Mouse (Mus musculus) layer of hippocampus, adult 8-10 months (tissue): ENCODE data around the gene Dcaf8. TPM values are rescaled to one million over a fixed set of nuclear protein-coding genes. Genes with fewer than 3 reads are reported as not detected.
"Not testable (repeated sequence)": the region's sequence is repeated elsewhere in the genome, so short reads cannot be mapped to it uniquely, and the experiment has no call there.

Experiments used
- DNase-seq, 2 experiments: peaks; one replicate each; pipeline ENCODE4 v3.0.0; 2022; ENCODE audit warnings: low spot score in 2 of 2
- total RNA-seq, 4 experiments: library from RNA; stranded (reverse); gene quantifications; 2 replicates each; pipeline ENCODE4 v1.2.4; 2022

Dcaf8 gene
- total RNA-seq, 4 experiments from 2014 or later, result 111 to 123 (median 119) TPM

DNA sequence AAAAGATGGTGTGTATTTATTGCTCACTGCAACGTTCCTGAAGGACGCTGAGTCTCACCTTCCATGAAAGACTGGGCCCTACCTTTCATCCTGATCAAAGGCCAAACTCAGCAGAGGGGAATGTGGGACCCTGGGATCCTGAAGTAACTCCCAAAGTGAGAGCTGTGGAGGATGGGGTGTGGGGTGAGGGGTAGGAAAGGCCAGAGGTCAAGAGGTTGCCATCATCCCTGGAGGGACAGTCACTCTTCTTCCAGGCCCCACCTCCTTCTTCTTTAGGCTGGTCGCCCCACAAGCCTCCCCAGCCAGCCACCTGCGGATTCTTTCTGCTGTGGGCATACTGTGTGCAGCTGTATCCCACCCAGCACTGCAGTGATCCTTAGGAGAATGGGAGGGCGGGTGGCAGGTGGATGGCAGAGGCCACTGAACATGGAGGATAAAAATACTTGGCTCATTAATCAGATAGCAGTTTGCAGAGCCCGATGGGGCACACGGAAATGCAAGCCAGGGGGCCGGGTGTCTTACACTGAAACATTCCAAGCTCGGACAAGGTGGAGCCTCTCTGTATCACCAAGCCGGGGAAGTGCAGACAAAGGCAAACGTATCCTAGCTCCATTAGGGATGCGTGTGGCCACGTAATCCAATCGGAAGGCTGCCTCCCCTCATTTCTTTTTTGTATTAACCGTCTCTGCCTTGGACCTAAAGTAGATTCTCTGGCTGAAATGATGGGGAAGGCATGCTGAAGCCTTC is 70.5 kb downstream of the Dcaf8 start:
- no peak for DNase-seq

DNA sequence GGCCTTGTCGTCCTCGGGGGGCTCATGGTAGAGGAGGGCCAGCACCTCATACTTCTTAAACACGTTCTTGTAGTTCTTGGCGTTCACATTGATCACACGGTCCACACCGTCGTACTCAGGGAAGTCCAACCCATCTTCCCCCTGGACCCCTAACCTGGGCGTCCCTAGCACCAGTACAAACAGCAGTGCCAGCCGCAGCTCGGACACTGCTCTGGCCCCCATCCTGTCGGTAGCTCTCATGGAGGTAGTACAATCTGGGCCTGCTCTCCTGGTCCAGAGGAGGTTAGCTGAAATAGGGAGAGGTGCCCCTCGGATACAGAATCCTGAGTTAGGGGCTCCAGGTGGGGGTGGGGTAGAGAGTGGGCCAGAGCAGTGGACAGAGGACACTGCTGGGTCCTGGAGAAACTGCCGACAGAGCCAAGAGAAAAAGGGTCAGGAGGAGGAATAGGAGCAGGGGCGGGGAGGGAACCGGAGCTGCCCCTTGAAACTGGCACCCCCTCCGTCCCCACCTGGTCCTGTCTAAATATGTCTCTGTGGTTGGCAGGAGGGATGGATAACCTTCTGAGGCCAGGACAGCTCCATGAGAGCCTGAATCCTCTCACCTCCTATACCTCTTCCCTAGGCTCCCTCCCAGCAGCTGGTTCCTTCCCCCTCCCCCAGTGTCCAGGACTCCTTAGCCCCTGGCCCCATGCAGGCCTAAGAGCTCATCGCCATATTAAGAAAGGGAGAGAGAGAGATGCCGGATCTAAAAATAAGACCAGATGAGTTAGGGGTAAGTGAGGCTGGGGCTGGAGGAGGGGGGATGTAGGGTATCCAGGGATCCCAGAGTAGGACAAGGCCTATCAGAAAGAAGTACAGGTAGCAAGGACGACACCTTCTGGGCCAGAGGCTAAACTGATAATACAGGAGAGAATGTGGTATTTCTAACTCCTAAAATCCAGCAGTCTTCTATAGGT is 71.8 kb downstream of the Dcaf8 start, which contains the start of gene Casq1:
Casq1 (minus strand) TSS at position 418 of the 956 bp plus-strand sequence.
- no peak for DNase-seq

DNA sequence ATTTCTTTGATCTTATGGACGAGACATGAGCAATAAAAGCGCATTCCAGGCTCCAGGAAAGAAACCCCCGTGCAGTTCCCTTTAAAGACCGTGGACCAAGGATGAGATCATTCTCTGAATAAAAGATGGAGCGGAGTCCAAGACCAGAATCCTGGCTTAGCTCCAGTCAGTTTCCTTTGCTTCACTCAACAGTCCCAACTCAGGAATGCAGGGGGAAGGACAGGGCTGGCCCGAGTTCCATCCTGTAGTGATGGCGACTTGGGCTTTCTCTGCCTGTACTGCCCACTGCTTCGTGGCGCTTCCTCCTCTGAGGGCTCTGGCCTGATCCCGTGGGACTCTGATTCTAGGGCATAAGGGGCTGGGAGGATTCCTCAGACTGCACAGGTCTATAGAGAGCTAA is 72.5 kb downstream of the Dcaf8 start:
- DNase-seq, result no peak

DNA sequence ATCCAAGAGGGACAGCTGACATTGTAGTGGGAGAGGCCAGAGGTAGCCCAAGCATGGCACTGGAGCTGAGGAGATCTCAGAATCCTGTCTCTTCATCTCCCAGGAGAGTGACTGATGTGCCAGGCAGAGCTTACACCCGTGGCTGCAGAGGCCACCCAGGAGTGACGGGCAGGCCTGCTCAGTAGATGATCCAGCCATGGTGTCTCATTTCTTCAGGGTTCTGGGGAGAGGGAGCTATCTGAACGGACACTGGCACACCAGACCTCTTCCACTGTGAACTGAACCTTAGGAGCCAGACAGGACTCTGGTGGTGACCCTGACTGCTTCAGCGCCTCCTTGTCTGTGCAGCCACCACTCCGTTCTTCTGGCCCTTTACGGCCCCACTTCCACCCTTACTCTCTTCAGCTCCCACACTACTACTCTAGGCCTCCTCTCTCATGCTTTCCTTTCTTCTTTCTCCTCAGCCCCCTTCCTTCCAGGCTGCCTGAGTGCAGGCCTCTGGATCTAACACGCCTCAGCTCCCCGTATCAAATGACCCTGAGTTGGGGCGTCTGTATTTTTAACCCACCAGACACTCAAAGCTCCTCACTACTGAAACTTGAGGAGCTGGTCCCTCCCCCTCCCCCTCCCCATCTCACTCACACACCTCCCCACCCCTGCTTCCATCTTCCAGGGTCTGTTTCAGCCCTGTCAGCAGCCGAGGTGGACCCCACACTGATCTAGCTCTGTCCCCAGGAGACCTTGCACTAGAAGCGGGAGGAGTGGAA is 73.6 kb downstream of the Dcaf8 start:
- no peak for DNase-seq

DNA sequence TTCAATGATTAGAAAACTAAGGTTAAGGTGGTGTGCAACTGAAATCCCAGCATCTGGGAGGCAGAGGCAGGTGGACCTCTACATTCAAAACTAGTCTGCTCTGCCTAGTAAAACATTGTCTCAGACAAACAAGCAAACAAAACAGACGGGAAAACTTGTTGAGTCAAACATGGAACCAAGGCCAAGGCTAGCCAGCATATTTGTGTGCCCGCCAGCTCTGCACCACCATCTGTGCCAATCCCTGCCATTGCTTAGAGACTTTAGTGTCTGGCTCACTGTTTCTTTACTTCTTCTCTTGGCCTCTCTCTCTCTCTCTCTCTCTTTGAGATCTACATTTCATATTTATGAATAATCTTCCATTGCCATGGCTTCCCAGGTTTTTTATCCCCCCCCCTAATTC is 80.3 kb downstream of the Dcaf8 start:
- no peak for DNase-seq

DNA sequence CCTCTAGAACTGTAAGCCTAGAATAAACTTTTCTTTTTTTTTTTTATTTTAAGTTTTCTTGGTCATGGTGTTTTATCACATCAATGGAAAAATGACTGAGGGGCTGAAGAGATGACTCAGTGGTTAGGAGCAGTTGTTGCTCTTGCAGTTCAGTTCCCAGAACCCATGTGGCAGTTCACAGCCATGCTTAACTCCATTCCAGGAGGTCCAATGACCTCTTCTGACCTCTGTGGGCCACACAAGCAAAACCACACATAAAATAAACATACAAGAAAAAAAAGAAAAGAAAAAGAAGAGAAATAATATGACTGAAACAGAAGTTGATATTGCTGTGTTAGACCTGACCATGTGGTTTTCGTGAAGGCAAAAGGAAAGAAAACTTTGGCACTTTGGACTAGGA is 81.3 kb downstream of the Dcaf8 start:
- no peak for DNase-seq

DNA sequence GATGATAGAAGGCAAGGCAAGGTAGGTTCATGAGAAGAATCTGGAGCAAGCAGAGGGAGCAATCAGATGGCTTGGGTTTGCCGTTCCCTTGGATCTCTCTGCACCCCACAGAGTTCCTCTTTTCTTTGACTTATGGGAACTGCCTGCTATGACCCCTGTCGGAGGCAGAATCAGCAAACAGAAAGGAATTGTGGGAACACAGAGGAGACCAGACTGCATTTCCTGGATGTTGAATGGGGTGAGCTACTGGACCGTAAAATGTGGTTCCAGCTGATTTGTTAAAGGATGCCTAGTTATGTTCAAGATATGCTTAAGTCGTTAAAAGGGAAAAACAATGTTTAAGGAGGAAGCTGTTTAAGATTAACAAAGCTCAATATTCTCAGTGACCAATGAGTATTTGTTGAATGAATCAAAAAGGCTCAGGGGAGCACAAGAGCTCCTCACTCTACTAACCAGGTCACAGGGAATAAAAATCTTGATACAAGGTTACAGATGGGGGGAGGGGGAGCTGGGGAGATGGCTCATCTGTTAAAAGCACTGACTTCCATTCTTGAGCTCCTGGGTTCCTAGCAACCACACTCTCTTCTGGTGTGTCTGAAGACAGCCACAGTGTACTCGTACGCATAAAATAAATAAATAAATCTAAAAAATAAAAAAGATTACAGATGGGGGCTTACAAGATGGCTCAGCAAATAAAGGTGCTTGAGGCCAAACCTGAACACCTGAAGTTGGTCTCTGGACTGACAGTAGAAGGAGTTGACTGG is 93.2 kb downstream of the Dcaf8 start:
- DNase-seq, result no peak

DNA sequence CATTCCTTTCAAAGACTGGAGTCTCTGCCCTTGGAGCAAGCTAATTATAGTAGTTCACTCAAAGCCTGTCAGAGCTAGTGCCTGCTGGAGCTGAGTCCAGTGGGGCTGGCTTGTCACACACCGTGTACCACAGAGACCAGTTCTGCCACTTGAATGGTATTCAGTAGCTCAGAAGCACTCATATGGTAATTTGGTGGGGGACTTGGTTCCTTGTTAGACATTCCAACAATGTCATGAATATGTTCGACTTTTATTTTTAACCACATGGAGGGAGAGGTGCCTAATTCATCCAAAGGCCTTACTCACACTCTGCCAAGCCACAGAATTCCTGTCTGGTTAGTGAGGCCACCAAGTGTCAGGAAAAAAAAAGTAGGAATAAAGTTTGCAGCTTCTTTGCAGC is 94.5 kb downstream of the Dcaf8 start:
- DNase-seq, result no peak

DNA sequence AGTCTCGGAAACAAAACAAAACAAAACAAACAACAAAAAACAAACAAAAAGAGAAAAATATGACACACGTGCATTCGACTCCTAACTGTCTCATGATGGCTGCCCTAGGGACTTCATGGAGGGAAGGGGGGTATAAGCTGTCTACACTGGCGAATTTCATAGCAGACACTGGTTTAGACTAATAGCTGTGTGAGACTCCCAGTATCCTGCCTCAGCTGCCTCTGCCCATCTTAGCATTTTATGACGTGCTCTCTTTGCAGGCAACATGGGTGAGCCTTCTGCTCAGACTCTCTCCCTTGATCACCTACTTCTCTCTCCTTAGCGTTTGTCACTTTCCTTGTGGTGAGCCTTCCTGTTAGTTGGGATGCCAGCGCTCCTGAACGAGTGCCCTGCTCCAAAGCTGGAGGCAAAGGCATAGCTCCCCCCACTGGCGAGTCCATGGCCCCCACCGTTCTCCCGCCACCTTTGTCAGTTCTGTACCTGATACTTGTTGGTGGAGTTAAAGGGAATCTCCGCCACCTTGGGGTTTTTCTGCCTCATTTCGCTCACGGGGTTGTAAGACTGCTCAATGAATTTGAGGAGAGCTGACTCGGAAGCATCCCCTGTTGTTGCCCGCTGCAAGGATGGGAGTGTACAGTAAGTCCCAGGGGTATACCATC is 95.8 kb downstream of the Dcaf8 start:
- DNase-seq, result no peak

DNA sequence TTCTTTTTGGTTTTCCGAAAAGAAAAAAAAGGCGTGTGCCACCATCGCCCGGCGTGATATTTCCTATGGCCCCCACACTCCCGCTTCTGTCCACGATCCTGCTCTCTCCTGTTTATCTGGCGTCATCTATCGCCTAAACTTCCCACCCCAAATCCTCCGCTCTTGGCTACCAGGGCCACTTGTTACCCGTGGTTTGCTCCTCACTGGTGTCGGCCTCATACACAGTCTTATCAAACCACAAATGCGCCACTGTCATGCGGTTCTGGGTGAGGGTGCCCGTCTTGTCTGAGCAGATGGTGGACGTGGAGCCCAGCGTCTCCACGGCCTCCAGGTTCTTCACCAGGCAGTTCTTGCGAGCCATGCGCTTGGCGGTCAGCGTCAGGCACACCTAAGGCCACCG is 96.8 kb downstream of the Dcaf8 start:
- DNase-seq, result not testable (repeated sequence)

Other genes starting within 250 kb of the Dcaf8 start
- 1 to 10 TPM in 1 of 4 experiments, under 1 TPM in 1, not detected in 2; 0.89 to 1.3 TPM for gene Slamf6, start 230.6 kb upstream of the Dcaf8 start, total RNA-seq
- gene Vangl2, start 119.6 kb upstream of the Dcaf8 start, total RNA-seq, result 10 to 100 TPM; 11.1 to 16.9 (median 14.8) TPM
- gene Nhlh1, start 90.5 kb upstream of the Dcaf8 start, total RNA-seq, result under 1 TPM; 0.58 to 0.98 (median 0.76) TPM
- gene Copa, start 65.6 kb upstream of the Dcaf8 start, total RNA-seq, result 100 to 1,000 TPM; 149 to 159 (median 151) TPM
- gene Ncstn, start 65.3 kb upstream of the Dcaf8 start, total RNA-seq, result 10 to 100 TPM; 63.2 to 72.4 (median 66.6) TPM
- 10 to 100 TPM; 86.3 to 97.0 (median 91.7) TPM for gene Pex19, start 21.3 kb upstream of the Dcaf8 start, total RNA-seq
- gene Pea15a, start 58.7 kb downstream of the Dcaf8 start, total RNA-seq, result 100 to 1,000 TPM; 445 to 463 (median 462) TPM
- gene Casq1, start 71.8 kb downstream of the Dcaf8 start, total RNA-seq, result under 1 TPM in 3 of 4 experiments, not detected in 1; 0.67 to 0.91 (median 0.78) TPM
- gene Atp1a4, start 110.3 kb downstream of the Dcaf8 start, total RNA-seq, result not detected
- 100 to 1,000 TPM; 226 to 260 (median 236) TPM for gene Igsf8, start 113.6 kb downstream of the Dcaf8 start, total RNA-seq
- gene Atp1a2, start 150.0 kb downstream of the Dcaf8 start, total RNA-seq, result 100 to 1,000 TPM; 613 to 678 (median 645) TPM
- 10 to 100 TPM; 66.5 to 88.7 (median 77.5) TPM for gene Kcnj9, start 181.2 kb downstream of the Dcaf8 start, total RNA-seq
- gene Kcnj10, start 193.1 kb downstream of the Dcaf8 start, total RNA-seq, result 100 to 1,000 TPM in 2 of 4 experiments, 10 to 100 TPM in 2; 92.2 to 116 (median 100.0) TPM
- 1 to 10 TPM; 8.3 to 9.0 (median 8.7) TPM for gene Pigm, start 228.5 kb downstream of the Dcaf8 start, total RNA-seq